Mouse (Mus musculus): ENCODE measurements around the gene Hist1h1t. TPM values are rescaled to one million over a fixed set of nuclear protein-coding genes. Genes with fewer than 3 reads are reported as not detected.

Gene Hist1h1t
- polyA plus RNA-seq, 1 experiment from 2014 or later, result not detected

GRCm38 (mm10) chr13:23687181-23687580, 8.4 kb upstream of the Hist1h1t start:
- 69% methylated on average over 4 of the region's 4 CpGs for WGBS
- Histone ChIP-seq H3K9ac (no peak overlapping the region), H3K9me3 (no peaks in the 10 kb centered on the region), H3K27ac (no peak overlapping the region), H3K4me2 (no peak overlapping the region), H3K4me1 (peaks cover 3% of the 10 kb centered on the region; the same call in 1 of the 2 replicates), H3K36me3 (no peaks in the 10 kb centered on the region), H3K4me3 (no peak overlapping the region), H3K27me3 (no peaks in the 10 kb centered on the region)
- no peak for ATAC-seq (ENCODE audit: insufficient number of reproducible peaks, low FRiP score, low TSS enrichment, low read depth)

DNA sequence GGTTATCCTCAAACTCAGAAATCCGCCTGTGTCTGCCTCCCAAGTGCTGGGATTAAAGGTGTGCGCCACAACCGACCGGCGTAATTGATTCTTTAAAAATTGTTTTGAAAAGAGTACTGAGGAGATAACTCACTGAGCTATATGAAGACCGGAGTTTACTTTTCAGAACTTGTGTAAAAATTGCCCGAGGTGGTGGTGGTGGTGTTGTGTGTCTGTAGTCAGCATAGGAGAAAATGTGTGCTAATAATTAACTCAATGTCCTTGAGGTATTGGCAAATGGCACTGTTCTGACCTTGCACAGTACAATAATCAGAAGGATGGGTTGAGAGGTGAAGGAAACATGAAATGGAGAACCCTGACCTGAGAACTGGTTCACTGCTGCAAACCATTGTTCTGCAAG, 7.7 kb upstream of the Hist1h1t start:
- no peaks in the 10 kb centered on the region for H3K27me3 ChIP-seq
- no peak overlapping the region for H3K27ac ChIP-seq
- 89% methylated on average over 7 of the region's 7 CpGs for WGBS
- no peaks in the 10 kb centered on the region for H3K36me3 ChIP-seq
- ATAC-seq (ENCODE audit: insufficient number of reproducible peaks, low FRiP score, low TSS enrichment, low read depth), result no peak
- H3K9ac ChIP-seq, result no peak overlapping the region
- H3K4me3 ChIP-seq, result no peak overlapping the region
- H3K4me1 ChIP-seq, result no peaks in the 10 kb centered on the region; the same call in 1 of the 2 replicates
- no peak overlapping the region for H3K4me2 ChIP-seq
- H3K9me3 ChIP-seq, result no peaks in the 10 kb centered on the region

GRCm38 (mm10) chr13:23688956-23689355, 6.7 kb upstream of the Hist1h1t start:
- 89% methylated on average over 2 of the region's 2 CpGs for WGBS
- Histone ChIP-seq H3K27ac (no peak overlapping the region), H3K27me3 (no peaks in the 10 kb centered on the region), H3K36me3 (no peaks in the 10 kb centered on the region), H3K4me2 (no peak overlapping the region), H3K4me1 (no peaks in the 10 kb centered on the region), H3K4me3 (no peak overlapping the region), H3K9ac (no peak overlapping the region), H3K9me3 (no peaks in the 10 kb centered on the region)
- no peak for ATAC-seq (ENCODE audit: insufficient number of reproducible peaks, low FRiP score, low TSS enrichment, low read depth)

GRCm38 (mm10) chr13:23689459-23689858, 6.2 kb upstream of the Hist1h1t start:
- Histone ChIP-seq H3K4me3 (no peak overlapping the region), H3K9me3 (no peaks in the 10 kb centered on the region), H3K27me3 (no peaks in the 10 kb centered on the region), H3K9ac (no peak overlapping the region), H3K27ac (no peak overlapping the region), H3K4me1 (no peaks in the 10 kb centered on the region), H3K36me3 (no peaks in the 10 kb centered on the region), H3K4me2 (no peak overlapping the region)
- ATAC-seq (ENCODE audit: insufficient number of reproducible peaks, low FRiP score, low TSS enrichment, low read depth), result no peak
- 72% methylated on average over 2 of the region's 2 CpGs for WGBS

- H3K4me1 ChIP-seq, result peaks cover 18% of the 10 kb centered on the region
- 70% methylated on average over 6 of the region's 6 CpGs for WGBS
- no peak for ATAC-seq (ENCODE audit: insufficient number of reproducible peaks, low FRiP score, low TSS enrichment, low read depth)
- no peaks in the 10 kb centered on the region for H3K9me3 ChIP-seq
- H3K27me3 ChIP-seq, result no peaks in the 10 kb centered on the region
- H3K9ac ChIP-seq, result no peak overlapping the region
- no peak overlapping the region for H3K4me3 ChIP-seq
- no peaks in the 10 kb centered on the region for H3K36me3 ChIP-seq
- no peak overlapping the region for H3K4me2 ChIP-seq
- H3K27ac ChIP-seq, result no peak overlapping the region
These were observed 1.7 kb upstream of the Hist1h1t start for GRCm38 (mm10) chr13:23693856-23694440.

DNA sequence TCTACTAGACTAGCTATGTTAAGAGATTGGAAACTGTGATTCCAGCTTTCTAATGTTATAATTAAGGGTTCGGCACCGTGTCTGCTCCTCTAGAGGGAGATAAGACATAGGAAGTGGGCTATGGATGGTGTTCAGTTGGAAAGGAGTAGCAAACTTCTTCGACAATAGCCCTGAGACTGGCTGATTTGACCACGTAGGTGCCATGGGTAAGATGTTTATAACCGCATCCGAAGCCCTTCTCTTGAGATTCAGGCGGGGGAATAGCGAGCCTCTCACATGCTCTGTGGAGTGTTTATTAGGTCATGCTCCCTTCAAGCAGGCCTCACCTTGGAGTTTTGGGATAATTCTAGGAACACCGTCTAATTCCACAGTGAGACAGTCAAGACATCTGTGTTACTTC, 658 bp upstream of the Hist1h1t start:
- 93% methylated on average over 9 of the region's 9 CpGs for WGBS
- Histone ChIP-seq H3K4me1 (peaks cover 18% of the 10 kb centered on the region), H3K36me3 (no peaks in the 10 kb centered on the region), H3K4me2 (no peak overlapping the region), H3K27me3 (no peaks in the 10 kb centered on the region), H3K9ac (no peak overlapping the region), H3K27ac (no peak overlapping the region), H3K4me3 (no peak overlapping the region), H3K9me3 (no peaks in the 10 kb centered on the region)
- no peak for ATAC-seq (ENCODE audit: insufficient number of reproducible peaks, low FRiP score, low TSS enrichment, low read depth)

DNA sequence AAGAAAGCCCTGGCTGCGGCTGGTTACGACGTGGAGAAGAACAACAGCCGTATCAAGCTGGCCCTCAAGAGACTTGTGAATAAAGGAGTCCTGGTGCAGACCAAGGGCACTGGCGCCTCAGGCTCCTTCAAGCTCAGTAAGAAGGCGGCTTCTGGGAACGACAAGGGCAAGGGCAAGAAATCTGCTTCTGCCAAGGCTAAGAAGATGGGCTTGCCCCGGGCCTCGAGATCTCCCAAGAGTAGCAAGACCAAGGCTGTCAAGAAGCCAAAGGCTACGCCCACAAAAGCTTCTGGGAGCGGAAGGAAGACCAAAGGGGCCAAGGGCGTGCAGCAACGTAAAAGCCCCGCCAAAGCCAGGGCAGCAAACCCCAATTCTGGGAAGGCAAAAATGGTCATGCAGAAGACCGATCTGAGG, 454 bp downstream of the Hist1h1t start:
- Histone ChIP-seq H3K27ac (no peak overlapping the region), H3K36me3 (no peaks in the 10 kb centered on the region), H3K27me3 (no peaks in the 10 kb centered on the region), H3K9ac (no peak overlapping the region), H3K9me3 (no peaks in the 10 kb centered on the region), H3K4me3 (no peak overlapping the region), H3K4me1 (peaks cover 20% of the 10 kb centered on the region), H3K4me2 (peak overlapping the region; percentile 17; the same call in 1 of the 2 replicates)
- WGBS, result 54% methylated on average over 15 of the region's 15 CpGs
- no peak for ATAC-seq (ENCODE audit: insufficient number of reproducible peaks, low FRiP score, low TSS enrichment, low read depth)

- ATAC-seq (ENCODE audit: insufficient number of reproducible peaks, low FRiP score, low TSS enrichment, low read depth), result peak; percentile 22
- H3K36me3 ChIP-seq, result no peaks in the 10 kb centered on the region
- H3K9me3 ChIP-seq, result no peaks in the 10 kb centered on the region
- H3K4me1 ChIP-seq, result peaks cover 20% of the 10 kb centered on the region
- peak overlapping the region; percentile 40; the same call in 1 of the 2 replicates for H3K9ac ChIP-seq
- H3K4me3 ChIP-seq, result peak overlapping the region; percentile 45
- WGBS, result under 1% methylated on average over 20 of the region's 32 CpGs
- peak overlapping the region; percentile 64 for H3K4me2 ChIP-seq
- H3K27me3 ChIP-seq, result no peaks in the 10 kb centered on the region
- H3K27ac ChIP-seq, result peak overlapping the region; percentile 93
These were observed 2.1 kb downstream of the Hist1h1t start for GRCm38 (mm10) chr13:23697491-23698299.

DNA sequence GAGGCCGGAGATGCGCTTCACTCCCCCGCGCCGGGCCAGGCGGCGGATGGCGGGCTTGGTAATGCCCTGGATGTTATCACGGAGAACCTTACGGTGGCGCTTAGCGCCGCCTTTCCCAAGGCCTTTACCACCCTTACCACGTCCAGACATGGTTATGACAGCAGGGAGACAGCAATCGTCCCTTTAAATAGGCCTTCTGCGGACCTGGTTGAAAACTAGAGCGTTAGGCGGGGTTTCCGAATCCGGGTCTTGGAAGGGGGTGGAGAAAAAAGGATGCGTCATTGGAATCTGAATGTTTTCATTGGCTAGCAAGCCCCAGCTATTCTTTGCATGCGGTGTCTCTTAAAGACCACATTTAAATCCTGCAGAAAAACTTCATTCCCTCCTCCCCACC, 2.7 kb downstream of the Hist1h1t start, which contains the start of gene Hist1h4c:
Hist1h4c (minus strand) TSS at position 155 of the 394 bp plus-strand sequence.
- H3K27me3 ChIP-seq, result no peaks in the 10 kb centered on the region
- peak within 1 kb of the TSS; percentile 45 for H3K4me3 ChIP-seq
- peak within 1 kb of the TSS; percentile 64 for H3K4me2 ChIP-seq
- peak; percentile 95 for ATAC-seq (ENCODE audit: insufficient number of reproducible peaks, low FRiP score, low TSS enrichment, low read depth)
- peaks cover 20% of the 10 kb centered on the region for H3K4me1 ChIP-seq
- WGBS, result under 1% methylated on average over 22 of the region's 22 CpGs
- peak within 1 kb of the TSS; percentile 93 for H3K27ac ChIP-seq
- no peaks in the 10 kb centered on the region for H3K9me3 ChIP-seq
- no peaks in the 10 kb centered on the region for H3K36me3 ChIP-seq
- peak within 1 kb of the TSS; percentile 40; the same call in 1 of the 2 replicates for H3K9ac ChIP-seq

DNA sequence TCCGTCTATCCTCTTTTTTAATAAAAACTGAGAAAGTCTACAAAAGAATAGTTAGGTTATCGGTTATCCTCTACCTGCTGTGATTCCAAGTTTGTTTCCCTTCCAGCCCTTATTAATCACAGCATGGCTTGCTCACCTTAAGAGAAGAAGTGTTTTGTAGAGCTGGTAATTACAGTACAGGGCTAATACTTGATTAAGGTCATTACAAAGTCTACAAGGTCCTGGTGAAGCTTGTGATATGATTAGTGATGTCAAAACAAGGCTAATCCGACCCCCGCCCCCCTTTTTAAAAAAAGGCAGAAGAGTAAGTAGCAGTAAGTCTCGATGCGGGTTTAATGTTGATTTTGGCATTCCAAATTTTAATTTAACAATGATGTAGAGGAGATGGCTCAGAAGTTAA, 3.4 kb downstream of the Hist1h1t start:
- Histone ChIP-seq H3K27me3 (no peaks in the 10 kb centered on the region), H3K4me1 (peaks cover 20% of the 10 kb centered on the region), H3K4me3 (no peak overlapping the region), H3K4me2 (peak overlapping the region; percentile 64; the same call in 1 of the 2 replicates), H3K9ac (no peak overlapping the region), H3K36me3 (no peaks in the 10 kb centered on the region), H3K27ac (peak overlapping the region; percentile 93), H3K9me3 (no peaks in the 10 kb centered on the region)
- ATAC-seq (ENCODE audit: insufficient number of reproducible peaks, low FRiP score, low TSS enrichment, low read depth), result no peak
- WGBS, result 66% methylated on average over 6 of the region's 6 CpGs

- ATAC-seq (ENCODE audit: insufficient number of reproducible peaks, low FRiP score, low TSS enrichment, low read depth), result no peak
- no peak overlapping the region for H3K4me3 ChIP-seq
- 67% methylated on average over 3 of the region's 3 CpGs for WGBS
- no peak overlapping the region for H3K4me2 ChIP-seq
- H3K27ac ChIP-seq, result no peak overlapping the region
- no peaks in the 10 kb centered on the region for H3K27me3 ChIP-seq
- H3K9me3 ChIP-seq, result no peaks in the 10 kb centered on the region
- no peak overlapping the region for H3K9ac ChIP-seq
- peaks cover 20% of the 10 kb centered on the region for H3K4me1 ChIP-seq
- no peaks in the 10 kb centered on the region for H3K36me3 ChIP-seq
These were observed 4.2 kb downstream of the Hist1h1t start for GRCm38 (mm10) chr13:23699767-23700166.

Data from limb, embryonic 15.5 days (tissue).